ENCODE assay signal across 8 mouse cellular contexts in genomic region chr17:3273108-3274091, GRCm38 (mm10). TPM values are rescaled to one million over a fixed set of nuclear protein-coding genes. Genes with fewer than 3 reads are reported as not detected.
A peak's percentile ranks its signal among the peaks of the same experiment; 100 is the strongest.
DNase-seq lines count a peak whose midpoint lies in the region; ATAC-seq and TF ChIP-seq lines count a peak whose summit lies in the region.

No protein-coding gene starts in this region.

- ATAC-seq in embryonic facial prominence, embryonic 15.5 days (ENCODE audit: insufficient number of reproducible peaks, low FRiP score, low TSS enrichment, low read depth): peak; percentile 75; the same call in 1 of the 2 replicates
- peak; percentile 76 for ATAC-seq in limb, embryonic 12.5 days (ENCODE audit: insufficient number of reproducible peaks, insufficient read depth, low FRiP score, low TSS enrichment, low read depth)
- ATAC-seq in midbrain, embryonic 16.5 days: peak; percentile 71

- no peak overlapping the region for H3K9ac ChIP-seq in embryonic facial prominence, embryonic 15.5 days
- no peak overlapping the region for H3K9ac ChIP-seq in heart, adult 2 months (ENCODE audit: low read depth, low read length)
- H3K9ac ChIP-seq in limb, embryonic 12.5 days (replicated peaks): no peak overlapping the region
- H3K9ac ChIP-seq in midbrain, embryonic 16.5 days (ENCODE audit: low read depth, low read length): no peak overlapping the region

- no peaks in the 10 kb centered on the region for H3K27me3 ChIP-seq in embryonic facial prominence, embryonic 15.5 days
- no peaks in the 10 kb centered on the region for H3K27me3 ChIP-seq in heart, adult 2 months (ENCODE audit: control insufficient read depth, insufficient read depth, low read length)
- H3K27me3 ChIP-seq in limb, embryonic 12.5 days: no peaks in the 10 kb centered on the region
- no peaks in the 10 kb centered on the region for H3K27me3 ChIP-seq in midbrain, embryonic 16.5 days (ENCODE audit: control insufficient read depth, insufficient read depth, low read depth, low read length)
- no peaks in the 10 kb centered on the region for H3K27me3 ChIP-seq in spleen, adult 2 months (ENCODE audit: control insufficient read depth, insufficient read depth, low read length)

- intact Hi-C loops in heart, adult 2 months (cut with DNase I): loop anchor here (1.0 to 5.0 kb wide), 3 partner anchors 79 to 234 kb away; no protein-coding TSS in a partner anchor

- no peak overlapping the region for H3K4me2 ChIP-seq in embryonic facial prominence, embryonic 15.5 days (replicated peaks)
- no peak overlapping the region for H3K4me2 ChIP-seq in limb, embryonic 12.5 days
- H3K4me2 ChIP-seq in midbrain, embryonic 16.5 days (ENCODE audit: low read length): 0 out of 2 replicates have a peak overlapping the region, but pooled peaks have one; percentile 5

- 47% methylated on average over 22 of the region's 22 CpGs for WGBS in embryonic facial prominence, embryonic 15.5 days
- 43% methylated on average over 22 of the region's 22 CpGs for WGBS in heart, adult 2 months
- 45% methylated on average over 22 of the region's 22 CpGs for WGBS in limb, embryonic 12.5 days
- 44% methylated on average over 22 of the region's 22 CpGs for WGBS in midbrain, embryonic 16.5 days
- 48% methylated on average over 22 of the region's 22 CpGs for WGBS in spleen, adult 2 months

- H3K4me1 ChIP-seq in embryonic facial prominence, embryonic 15.5 days: peaks cover 10% of the 10 kb centered on the region
- H3K4me1 ChIP-seq in heart, adult 2 months (ENCODE audit: control insufficient read depth, insufficient read depth, low read length): no peaks in the 10 kb centered on the region
- peaks cover 17% of the 10 kb centered on the region for H3K4me1 ChIP-seq in limb, embryonic 12.5 days (replicated peaks)
- peaks cover 14% of the 10 kb centered on the region for H3K4me1 ChIP-seq in midbrain, embryonic 16.5 days (ENCODE audit: control insufficient read depth, insufficient read depth, low read length)
- H3K4me1 ChIP-seq in spleen, adult 2 months (ENCODE audit: control insufficient read depth, insufficient read depth, insufficient read length): no peaks in the 10 kb centered on the region

- no peak overlapping the region for H3K27ac ChIP-seq in embryonic facial prominence, embryonic 15.5 days (replicated peaks)
- no peak overlapping the region for H3K27ac ChIP-seq in heart, adult 2 months
- no peak overlapping the region for H3K27ac ChIP-seq in limb, embryonic 12.5 days
- H3K27ac ChIP-seq in midbrain, embryonic 16.5 days (ENCODE audit: low read length): no peak overlapping the region
- no peak overlapping the region for H3K27ac ChIP-seq in spleen, adult 2 months (ENCODE audit: insufficient read depth, low read length)

- peak; percentile 41 for DNase-seq in 3134 (ENCODE audit: extremely low read depth, insufficient read length, low spot score)
- peak; percentile 40 to 61 for DNase-seq in adrenal gland, postnatal 4 days (ENCODE audit: low spot score in 2 of 2)
- DNase-seq in heart, adult 2 months: peak; percentile 71 to 85
- DNase-seq in kidney, adult 8-10 months: peak; percentile 68 to 82
- peak; percentile 12 to 54 for DNase-seq in spleen, adult 2 months (ENCODE audit: low read depth in 1 of 2, low spot score in 2 of 2)

- TF ChIP-seq CTCF in heart, adult 2 months (IDR thresholded peaks at IDR 0.05): peak; percentile 93
- peak; percentile 48; the same call in 1 of the 2 replicates for TF ChIP-seq CTCF in spleen, adult 2 months (IDR thresholded peaks at IDR 0.05; ENCODE audit: extremely low read depth, insufficient read depth, insufficient read length, insufficient replicate concordance)

- no peak overlapping the region for H3K4me3 ChIP-seq in embryonic facial prominence, embryonic 15.5 days (replicated peaks)
- no peak overlapping the region for H3K4me3 ChIP-seq in heart, adult 2 months
- no peak overlapping the region for H3K4me3 ChIP-seq in limb, embryonic 12.5 days (replicated peaks)
- H3K4me3 ChIP-seq in midbrain, embryonic 16.5 days (ENCODE audit: low read depth, low read length): no peak overlapping the region
- H3K4me3 ChIP-seq in spleen, adult 2 months (ENCODE audit: extremely low read depth, insufficient read depth, insufficient read length): no peak overlapping the region

- no peaks in the 10 kb centered on the region for H3K36me3 ChIP-seq in embryonic facial prominence, embryonic 15.5 days
- no peaks in the 10 kb centered on the region for H3K36me3 ChIP-seq in heart, adult 2 months (ENCODE audit: control insufficient read depth, insufficient read depth, low read length)
- H3K36me3 ChIP-seq in limb, embryonic 12.5 days: no peaks in the 10 kb centered on the region
- H3K36me3 ChIP-seq in midbrain, embryonic 16.5 days (ENCODE audit: control insufficient read depth, insufficient read depth, low read length): no peaks in the 10 kb centered on the region
- no peaks in the 10 kb centered on the region for H3K36me3 ChIP-seq in spleen, adult 2 months (ENCODE audit: control insufficient read depth, insufficient read depth, low read length)

- H3K79me2 ChIP-seq in heart, adult 2 months (replicated peaks; ENCODE audit: control insufficient read depth, insufficient read depth, low read length): no peaks in the 10 kb centered on the region

- no peak for TF ChIP-seq POLR2A in heart, adult 2 months (IDR thresholded peaks at IDR 0.05; ENCODE audit: insufficient read depth, low read depth, low read length)
- TF ChIP-seq POLR2A in spleen, adult 2 months (IDR thresholded peaks at IDR 0.05; ENCODE audit: low read depth, low read length): no peak

- TF ChIP-seq EP300 in heart, adult 2 months (IDR thresholded peaks at IDR 0.05; ENCODE audit: insufficient read depth, low read depth, low read length): 0 out of 2 replicates have a peak, but pooled peaks have one; percentile 56

- no peaks in the 10 kb centered on the region for H3K9me3 ChIP-seq in embryonic facial prominence, embryonic 15.5 days (replicated peaks)
- H3K9me3 ChIP-seq in limb, embryonic 12.5 days: no peaks in the 10 kb centered on the region
- H3K9me3 ChIP-seq in midbrain, embryonic 16.5 days (replicated peaks; ENCODE audit: control insufficient read depth, low read length, poor library complexity, severe bottlenecking): no peaks in the 10 kb centered on the region

RNA-seq across cellular contexts. Expression of gene Tiam2, which starts 53.0 kb away (rescaled TPM):
- total RNA-seq in adrenal gland, postnatal 4 days (2021): 10 to 100 TPM; 19.6 to 20.8 TPM
- 18.2 TPM in 2 replicates for polyA plus RNA-seq in embryonic facial prominence, embryonic 15.5 days (2015; fragmentation: Nextera tagmentation; extraction: Ambion mirVana)
- 1 to 10 TPM; 2.3 to 2.7 TPM for total RNA-seq in heart, adult 2 months (2021)
- 1.1 and 1.7 TPM in 2 replicates for polyA plus RNA-seq in heart, adult 2 months (2012; rRNA removed)
- polyA plus RNA-seq in limb, embryonic 12.5 days (2016; fragmentation: Nextera tagmentation; extraction: Ambion mirVana): 19.4 and 20.6 TPM in 2 replicates
- polyA plus RNA-seq in midbrain, embryonic 16.5 days (2015; fragmentation: Nextera tagmentation; extraction: Ambion mirVana): 4.1 and 4.7 TPM in 2 replicates
- 0.58 and 0.95 TPM in 2 replicates for polyA plus RNA-seq in spleen, adult 2 months (2012; rRNA removed)
